In genomic region chr10:80566375-80567092, GRCm38 (mm10) we compare ENCODE assay signal across 9 mouse cellular contexts. TPM values are rescaled to one million over a fixed set of nuclear protein-coding genes. Genes with fewer than 3 reads are reported as not detected.
DNase-seq lines count a peak whose midpoint lies in the region; ATAC-seq and TF ChIP-seq lines count a peak whose summit lies in the region.
"Had no signal": no experiment of that assay in that cellular context is flagged by ENCODE, and none has a peak within 500 bp of the region (broad histone marks: within the 10 kb centered on the region; RNA-seq: fewer than 3 reads in every experiment).

No protein-coding gene starts in this region.

- WGBS in forebrain, embryonic 13.5 days, result 9% methylated on average over 17 of the region's 17 CpGs

- H3K9ac ChIP-seq in forebrain, embryonic 13.5 days, result peak overlapping the region; percentile 41

- DNase-seq in G1E (ENCODE audit: low spot score), result peak; percentile 79
- peak; percentile 87 to 93 for DNase-seq in heart, postnatal 36 days
- peak; percentile 96 to 97 for DNase-seq in layer of hippocampus, postnatal 10 days (ENCODE audit: low spot score in 2 of 2)
- peak; percentile 94 for DNase-seq in lung, postnatal 14 days
- DNase-seq in retina, postnatal 1 day, result peak; percentile 91
- peak; percentile 89 to 92 for DNase-seq in thymus, postnatal 36 days

- no peaks in the 10 kb centered on the region for H3K9me3 ChIP-seq in G1E (replicated peaks)
- H3K9me3 ChIP-seq in forebrain, embryonic 13.5 days (replicated peaks), result no peaks in the 10 kb centered on the region

- H3K27ac ChIP-seq in forebrain, embryonic 13.5 days, result peak overlapping the region; percentile 83

- peak overlapping the region; percentile 47 for H3K4me2 ChIP-seq in forebrain, embryonic 13.5 days

- peak overlapping the region; percentile 36; the same call in 1 of the 2 replicates for H3K4me3 ChIP-seq in G1E (ENCODE audit: low read depth, low read length)
- H3K4me3 ChIP-seq in forebrain, embryonic 13.5 days, result peak overlapping the region; percentile 9; the same call in 1 of the 2 replicates

- no peak for ATAC-seq in G1E (ENCODE audit: extremely low read depth, insufficient number of reproducible peaks, low FRiP score, poor library complexity, severe bottlenecking)
- peak; percentile 56; the same call in 1 of the 2 replicates for ATAC-seq in cerebellum, adult (ENCODE audit: insufficient number of reproducible peaks, low FRiP score, low TSS enrichment)
- ATAC-seq in forebrain, embryonic 13.5 days, result peak; percentile 68

- H3K36me3 ChIP-seq in G1E (replicated peaks), result peaks cover 69% of the 10 kb centered on the region
- H3K36me3 ChIP-seq in forebrain, embryonic 13.5 days (ENCODE audit: poor library complexity, severe bottlenecking), result peaks cover 20% of the 10 kb centered on the region

- intact Hi-C loops in heart, postnatal 36 days (cut with DNase I), result loop anchor here (1.0 kb wide), 1 partner anchor 122 kb away; no protein-coding TSS in a partner anchor

- H3K4me1 ChIP-seq in G1E (ENCODE audit: insufficient read depth, low read depth, low read length), result peaks cover 65% of the 10 kb centered on the region
- H3K4me1 ChIP-seq in forebrain, embryonic 13.5 days, result peaks cover 41% of the 10 kb centered on the region

- peak; percentile 96 for TF ChIP-seq CTCF in G1E (IDR thresholded peaks at IDR 0.05; ENCODE audit: low read depth, low read length)

- no peaks in the 10 kb centered on the region for H3K27me3 ChIP-seq in G1E (ENCODE audit: insufficient read depth, low read length)
- H3K27me3 ChIP-seq in forebrain, embryonic 13.5 days, result no peaks in the 10 kb centered on the region

RNA-seq across cellular contexts. Expression of gene Rexo1, which starts 5.2 kb away (rescaled TPM):
- total RNA-seq in G1E (2014; fragmentation: Nextera tagmentation), result 62.1 and 68.3 TPM in 2 replicates
- total RNA-seq in G1E (2017), result 10.9 and 14.3 TPM in 2 replicates
- polyA plus RNA-seq in G1E (2012), result 148 and 173 TPM in 2 replicates
- polyA plus RNA-seq in forebrain, embryonic 13.5 days (2015; fragmentation: Nextera tagmentation; extraction: Ambion mirVana), result 27.5 and 30.8 TPM in 2 replicates
- 10 to 100 TPM; 12.3 to 13.7 TPM for total RNA-seq in heart, postnatal 36 days (2021)
- 10 to 100 TPM; 49.5 to 53.9 TPM for total RNA-seq in layer of hippocampus, postnatal 10 days (2021)

RNA-seq across cellular contexts. Expression of gene Klf16, which starts 10.6 kb away (rescaled TPM):
- total RNA-seq in G1E (2014; fragmentation: Nextera tagmentation) (10.8 and 14.0 TPM in 2 replicates), G1E (2017) (6.1 and 8.1 TPM in 2 replicates)
- polyA plus RNA-seq in G1E (2012), result 105 and 141 TPM in 2 replicates
- polyA plus RNA-seq in forebrain, embryonic 13.5 days (2015; fragmentation: Nextera tagmentation; extraction: Ambion mirVana), result 6.6 and 7.5 TPM in 2 replicates
- 1 to 10 TPM; 3.6 to 4.5 TPM for total RNA-seq in heart, postnatal 36 days (2021)
- 10 to 100 TPM; 41.8 to 43.6 TPM for total RNA-seq in layer of hippocampus, postnatal 10 days (2021)

RNA-seq across cellular contexts. Expression of gene Abhd17a, which starts 23.6 kb away (rescaled TPM):
- 12.4 and 14.6 TPM in 2 replicates for total RNA-seq in G1E (2014; fragmentation: Nextera tagmentation)
- total RNA-seq in G1E (2017), result 37.8 and 44.0 TPM in 2 replicates
- polyA plus RNA-seq in G1E (2012), result 574 and 928 TPM in 2 replicates
- 72.3 and 74.9 TPM in 2 replicates for polyA plus RNA-seq in forebrain, embryonic 13.5 days (2015; fragmentation: Nextera tagmentation; extraction: Ambion mirVana)
- 10 to 100 TPM; 48.3 to 51.2 TPM for total RNA-seq in heart, postnatal 36 days (2021)
- total RNA-seq in layer of hippocampus, postnatal 10 days (2021), result 100 to 1,000 TPM; 179 to 191 TPM

RNA-seq across cellular contexts. Expression of gene Atp8b3, which starts 27.6 kb away (rescaled TPM):
- not detected in 2 replicates for total RNA-seq in G1E (2014; fragmentation: Nextera tagmentation)
- total RNA-seq in G1E (2017), result 0.05 and 0.06 TPM in 2 replicates
- 0.02 TPM in 1 of 2 replicates, not detected in the other for polyA plus RNA-seq in G1E (2012)
- polyA plus RNA-seq in forebrain, embryonic 13.5 days (2015; fragmentation: Nextera tagmentation; extraction: Ambion mirVana), result 0.33 and 0.36 TPM in 2 replicates
- not detected for total RNA-seq in heart, postnatal 36 days (2021)
- under 1 TPM; 0.21 to 0.38 TPM for total RNA-seq in layer of hippocampus, postnatal 10 days (2021)
- polyA plus RNA-seq: liver, embryonic 16.5 days had no signal

RNA-seq across cellular contexts. Expression of gene Scamp4, which starts 36.1 kb away (rescaled TPM):
- 37.5 and 39.4 TPM in 2 replicates for total RNA-seq in G1E (2014; fragmentation: Nextera tagmentation)
- total RNA-seq in G1E (2017), result 12.7 and 12.9 TPM in 2 replicates
- polyA plus RNA-seq in G1E (2012), result 72.8 and 87.0 TPM in 2 replicates
- polyA plus RNA-seq in forebrain, embryonic 13.5 days (2015; fragmentation: Nextera tagmentation; extraction: Ambion mirVana), result 56.7 and 69.6 TPM in 2 replicates
- 10 to 100 TPM; 19.7 to 22.1 TPM for total RNA-seq in heart, postnatal 36 days (2021)
- 10 to 100 TPM; 34.9 to 42.9 TPM for total RNA-seq in layer of hippocampus, postnatal 10 days (2021)
